Mouse (Mus musculus): ENCODE measurements around the gene Palm2.

DNA sequence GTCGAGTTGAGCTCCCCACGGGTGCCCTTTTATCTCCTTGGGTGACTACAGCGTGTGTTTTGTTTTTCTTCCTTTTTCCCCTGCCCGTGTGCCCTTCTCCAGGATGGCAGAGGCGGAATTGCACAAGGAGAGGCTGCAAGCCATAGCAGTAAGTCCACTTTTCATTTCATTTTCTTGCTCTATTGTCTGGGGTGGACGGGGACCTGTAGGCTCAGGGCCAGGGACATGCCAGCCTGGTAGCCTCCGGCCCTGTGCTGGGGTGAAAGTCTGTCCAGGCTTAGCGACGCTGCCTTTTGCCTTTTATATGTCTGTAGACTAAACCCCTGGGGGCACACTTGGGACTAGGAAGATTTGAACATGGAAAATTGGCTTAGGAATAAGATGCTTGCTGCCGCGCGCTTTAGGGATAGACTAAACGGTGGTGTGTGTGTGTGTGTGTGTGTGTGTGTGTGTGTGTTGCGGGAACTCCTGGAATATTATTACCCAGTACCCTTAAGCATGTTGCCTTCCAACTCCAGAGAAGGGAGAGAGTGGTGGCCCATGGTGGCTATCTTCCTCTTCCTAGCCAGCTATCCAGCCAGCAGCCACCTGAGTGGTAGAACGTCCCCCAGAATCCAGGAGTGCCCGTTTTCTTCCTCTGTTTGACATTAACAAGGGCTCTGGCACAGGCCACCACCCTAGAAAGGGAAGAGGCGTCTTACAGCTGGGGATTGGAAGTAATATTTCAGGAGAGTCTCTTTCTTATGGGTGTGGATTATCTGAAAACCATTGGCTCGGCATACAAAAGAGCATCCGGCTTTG, 134.4 kb downstream of the Palm2 start:
- TF ChIP-seq POLR2A (IDR thresholded peaks at IDR 0.05; ENCODE audit: low read depth, low read length) (no peak), CTCF (IDR thresholded peaks at IDR 0.05; ENCODE audit: extremely low read depth, insufficient read depth, insufficient read length, insufficient replicate concordance) (no peak)

Data from spleen, adult 2 months (tissue).